Mouse (Mus musculus) c-Kit-positive CD71-positive TER-119-negative erythroid progenitor cells, embryonic 14.5 days (primary cell): Measurements from ENCODE around the gene Cdc25a.

Experiments
- DNase-seq: peaks from one replicate; pipeline ENCODE4 v3.0.0-alpha.2; 2013; ENCODE audit warnings: low read depth

Gene Cdc25a

GRCm38 (mm10) chr9:109874797-109875691, at the start of gene Cdc25a:
TSS of gene Cdc25a (plus strand) at chr9:109875579.
- DNase-seq = peak; percentile 99

GRCm38 (mm10) chr9:109825739-109826138, 49.6 kb upstream of the Cdc25a start:
- DNase-seq = peak; percentile 35

- DNase-seq = no peak
These were observed 49.2 kb upstream of the Cdc25a start for GRCm38 (mm10) chr9:109826181-109826580.

- DNase-seq = peak; percentile 82
These were observed 42.8 kb upstream of the Cdc25a start, which contains the start of gene Nme6 for GRCm38 (mm10) chr9:109832391-109833087. TSS of gene Nme6 (plus strand) at chr9:109832749.

GRCm38 (mm10) chr9:109833088-109833412, 42.3 kb upstream of the Cdc25a start:
- DNase-seq = no peak

- DNase-seq = no peak
These were observed 26.0 kb upstream of the Cdc25a start, which contains the start of gene Camp for GRCm38 (mm10) chr9:109849312-109849758. TSS of gene Camp (minus strand) at chr9:109849617.

- no peak for DNase-seq
These were observed 25.3 kb upstream of the Cdc25a start for GRCm38 (mm10) chr9:109850099-109850498.

- no peak for DNase-seq
These were observed 21.0 kb upstream of the Cdc25a start for GRCm38 (mm10) chr9:109854341-109854740.

- no peak for DNase-seq
These were observed 19.4 kb upstream of the Cdc25a start for GRCm38 (mm10) chr9:109855947-109856346.

- DNase-seq = peak; percentile 74
These were observed 12.9 kb upstream of the Cdc25a start for GRCm38 (mm10) chr9:109862397-109863044.

GRCm38 (mm10) chr9:109863085-109863484, 12.3 kb upstream of the Cdc25a start:
- peak; percentile 30 for DNase-seq

- DNase-seq = no peak
These were observed 9.2 kb upstream of the Cdc25a start for GRCm38 (mm10) chr9:109866218-109866617.

- peak; percentile 44 for DNase-seq
These were observed 4.3 kb upstream of the Cdc25a start for GRCm38 (mm10) chr9:109870983-109871572.

- no peak for DNase-seq
These were observed 569 bp downstream of the Cdc25a start for GRCm38 (mm10) chr9:109875695-109876601.

GRCm38 (mm10) chr9:109876756-109877155, 1.4 kb downstream of the Cdc25a start:
- no peak for DNase-seq

GRCm38 (mm10) chr9:109877666-109878065, 2.3 kb downstream of the Cdc25a start:
- peak; percentile 34 for DNase-seq

- no peak for DNase-seq
These were observed 3.9 kb downstream of the Cdc25a start for GRCm38 (mm10) chr9:109879305-109879704.

- DNase-seq = no peak
These were observed 10.9 kb downstream of the Cdc25a start for GRCm38 (mm10) chr9:109886259-109886658.

GRCm38 (mm10) chr9:109887321-109887720, 11.9 kb downstream of the Cdc25a start:
- no peak for DNase-seq

- DNase-seq = no peak
These were observed 16.1 kb downstream of the Cdc25a start for GRCm38 (mm10) chr9:109891501-109891900.
